Mouse (Mus musculus): Measurements from ENCODE around the gene Il18bp.
A peak's percentile ranks its signal among the peaks of the same experiment; 100 is the strongest.
"Not testable (repeated sequence)": the region's sequence is repeated elsewhere in the genome, so short reads cannot be mapped to it uniquely, and the experiment has no call there.

Gene Il18bp

DNA sequence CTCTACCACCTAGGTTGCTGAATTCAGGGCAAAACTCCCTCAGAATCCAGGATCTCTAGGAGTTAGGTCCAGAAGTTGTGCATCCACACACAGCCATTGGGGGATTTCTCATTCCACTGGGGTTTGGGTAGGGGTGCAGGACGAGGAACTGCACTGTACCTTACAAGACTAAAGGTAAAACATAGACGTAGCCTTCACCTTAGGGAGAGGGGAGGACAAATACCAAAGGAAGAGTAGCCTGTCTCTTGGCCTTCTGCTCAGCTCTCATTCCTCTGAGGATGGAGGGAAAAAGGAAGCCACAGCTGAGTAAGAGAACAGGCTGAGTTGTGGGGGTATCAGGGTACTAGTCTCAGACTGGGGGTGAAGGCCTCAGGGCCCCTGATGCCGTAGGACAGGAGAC is at the start of gene Il18bp:
Gene Il18bp (minus strand): TSS at position 101 of the 400 bp plus-strand sequence.
- no peak for DNase-seq (ENCODE audit: low read depth)

DNA sequence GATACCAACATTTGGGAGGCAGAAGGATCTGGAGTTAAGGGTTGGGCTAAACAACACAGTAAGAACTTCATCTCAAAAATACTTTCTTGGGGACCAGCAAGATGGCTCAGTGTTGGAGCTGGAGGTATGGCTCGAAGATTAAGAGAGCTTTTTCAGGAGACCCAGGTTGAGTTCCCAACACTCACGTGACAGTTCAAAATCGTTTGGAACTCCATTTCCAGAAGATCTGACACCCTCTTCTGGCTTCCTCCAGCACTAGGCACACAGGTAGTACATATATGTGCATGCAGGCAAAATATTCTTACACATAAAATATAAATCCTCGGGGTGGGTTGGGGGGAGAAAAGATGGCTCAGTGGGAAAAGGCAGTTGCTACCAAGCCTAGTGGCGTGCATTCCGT is 47.9 kb upstream of the Il18bp start:
- DNase-seq (ENCODE audit: low read depth): no peak

- DNase-seq (ENCODE audit: low read depth): peak; percentile 92
These were observed 46.8 kb upstream of the Il18bp start, which contains the start of the genes Rnf121, Xndc1 and Xntrpc for GRCm38 (mm10) chr7:102065046-102065891. TSS of gene Rnf121 (minus strand) at chr7:102065469. TSS of gene Xndc1 (plus strand) at chr7:102065511. TSS of gene Xntrpc (plus strand) at chr7:102065713.

- DNase-seq (ENCODE audit: low read depth): no peak
These were observed 46.2 kb upstream of the Il18bp start for GRCm38 (mm10) chr7:102064655-102065045.

GRCm38 (mm10) chr7:102063891-102064290 is 45.4 kb upstream of the Il18bp start:
- DNase-seq (ENCODE audit: low read depth): no peak

- no peak for DNase-seq (ENCODE audit: low read depth)
These were observed 43.7 kb upstream of the Il18bp start for GRCm38 (mm10) chr7:102062203-102062602.

DNA sequence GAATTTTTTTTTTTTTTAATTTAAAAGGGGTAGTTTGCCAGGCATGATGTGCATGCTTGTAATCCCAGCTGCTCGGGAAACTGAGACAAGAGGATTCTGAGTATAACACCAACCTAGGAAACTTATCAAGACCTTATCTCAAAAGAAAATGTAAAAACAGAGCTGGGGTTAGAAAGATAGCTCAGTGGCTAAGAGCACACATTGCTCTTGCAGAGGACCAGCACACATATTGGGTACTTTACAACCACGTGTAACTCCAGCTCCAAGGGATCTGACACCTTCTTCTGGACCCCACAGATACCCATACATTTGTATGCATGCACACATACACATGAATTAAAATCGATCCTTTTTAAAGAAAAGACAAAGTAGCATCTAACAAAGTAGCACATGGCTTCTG is 42.9 kb upstream of the Il18bp start:
- no peak for DNase-seq (ENCODE audit: low read depth)

DNA sequence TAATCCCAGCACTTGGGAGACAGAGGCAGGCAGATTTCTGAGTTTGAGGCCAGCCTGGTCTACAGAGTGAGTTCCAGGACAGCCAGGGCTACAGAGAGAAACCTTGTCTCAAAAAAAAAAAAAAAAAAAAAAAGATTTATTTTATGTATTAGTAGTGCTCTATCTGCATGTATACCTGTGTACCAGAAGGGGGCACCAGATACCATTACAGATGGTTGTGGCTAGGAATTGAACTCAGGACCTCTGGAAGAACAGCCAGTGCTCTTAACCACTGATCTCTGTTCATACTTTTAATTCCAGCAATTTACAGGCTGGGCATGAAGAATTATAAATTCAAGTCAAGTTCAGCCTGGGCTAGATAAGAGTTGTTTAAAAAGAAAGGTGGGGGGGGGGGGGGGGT is 30.0 kb upstream of the Il18bp start:
- peak; percentile 55 for DNase-seq (ENCODE audit: low read depth)

- DNase-seq (ENCODE audit: low read depth): no peak
These were observed 23.8 kb upstream of the Il18bp start for GRCm38 (mm10) chr7:102042314-102042713.

DNA sequence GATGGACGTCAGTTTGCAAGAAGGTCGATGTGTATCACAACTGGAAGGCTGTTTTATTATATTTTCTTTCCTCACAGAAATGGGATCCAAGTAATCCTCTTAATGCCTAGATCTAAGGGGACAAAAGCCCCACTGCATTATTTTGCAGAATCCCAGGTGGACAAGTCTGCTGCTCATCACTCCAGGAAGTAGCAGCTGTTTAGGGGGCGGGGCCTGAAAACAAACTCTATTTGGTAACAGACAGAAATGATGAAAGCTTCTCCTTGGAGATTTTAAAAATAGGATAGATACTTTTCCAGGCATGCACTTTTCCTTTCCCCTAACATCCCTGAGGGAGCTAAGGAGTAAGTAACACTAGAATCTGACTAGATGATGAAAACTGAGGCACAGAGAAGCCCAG is 18.8 kb upstream of the Il18bp start:
- no peak for DNase-seq (ENCODE audit: low read depth)

GRCm38 (mm10) chr7:102035534-102035933 is 17.0 kb upstream of the Il18bp start:
- DNase-seq (ENCODE audit: low read depth): no peak

DNA sequence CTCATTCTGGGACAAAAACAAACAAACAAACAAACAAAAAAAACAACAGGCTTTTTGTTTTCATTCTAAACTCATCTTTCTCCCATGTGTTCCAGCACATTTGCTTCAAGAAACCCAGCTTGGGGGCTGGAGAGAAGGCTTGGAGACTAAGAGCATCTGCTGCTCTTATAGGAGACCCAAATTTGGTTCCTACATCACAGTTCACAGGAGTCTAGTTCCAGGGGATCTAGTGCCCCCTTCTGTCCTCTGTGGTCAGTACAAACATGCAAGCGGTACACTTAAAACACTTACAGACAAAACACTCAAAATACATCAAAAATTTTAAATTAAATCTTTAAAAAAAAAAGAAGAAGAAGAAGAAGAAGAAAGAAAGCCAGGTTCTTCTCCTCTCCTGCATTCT is 16.4 kb upstream of the Il18bp start:
- no peak for DNase-seq (ENCODE audit: low read depth)

- DNase-seq (ENCODE audit: low read depth): no peak
These were observed 7.0 kb upstream of the Il18bp start for GRCm38 (mm10) chr7:102025187-102026119.

DNA sequence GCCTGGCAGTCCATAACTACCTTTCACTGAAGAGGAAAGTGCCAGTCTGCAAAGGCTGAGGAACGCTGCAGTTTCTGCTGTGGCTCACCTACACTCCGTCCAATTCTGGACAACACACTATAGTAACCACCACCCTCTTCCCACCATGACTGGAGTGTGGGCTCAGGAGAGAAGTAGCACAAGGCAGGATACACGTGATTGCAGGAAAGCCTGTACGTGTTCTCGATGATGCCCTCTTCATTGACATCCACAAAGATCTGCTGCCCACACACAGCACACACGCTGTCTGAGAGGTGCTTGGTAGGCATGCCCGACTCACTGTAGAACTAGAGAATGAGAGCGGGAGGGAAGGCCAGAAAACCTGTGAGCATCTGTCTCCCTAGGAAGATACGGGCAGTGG is 5.3 kb upstream of the Il18bp start:
- DNase-seq (ENCODE audit: low read depth): no peak

DNA sequence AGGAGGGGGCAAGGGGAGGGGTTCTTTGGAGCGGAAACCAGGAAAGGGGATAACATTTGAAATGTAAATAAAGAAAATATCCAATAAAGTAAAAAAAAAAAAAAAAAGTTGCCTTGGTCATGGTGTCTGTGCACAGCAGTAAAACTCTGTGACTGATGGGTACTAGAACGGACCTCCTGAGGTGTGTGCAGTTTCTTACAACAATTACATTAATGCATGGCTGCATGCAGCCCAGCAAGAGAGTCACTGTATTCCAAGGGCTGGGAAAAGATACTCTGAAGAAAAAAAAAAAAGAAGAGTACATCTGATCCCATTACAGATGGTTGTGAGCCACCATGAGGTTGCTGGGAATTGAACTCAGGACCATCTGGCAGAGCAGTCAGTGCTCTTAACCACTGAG is 2.4 kb upstream of the Il18bp start:
- not testable (repeated sequence) for DNase-seq (ENCODE audit: low read depth)

DNA sequence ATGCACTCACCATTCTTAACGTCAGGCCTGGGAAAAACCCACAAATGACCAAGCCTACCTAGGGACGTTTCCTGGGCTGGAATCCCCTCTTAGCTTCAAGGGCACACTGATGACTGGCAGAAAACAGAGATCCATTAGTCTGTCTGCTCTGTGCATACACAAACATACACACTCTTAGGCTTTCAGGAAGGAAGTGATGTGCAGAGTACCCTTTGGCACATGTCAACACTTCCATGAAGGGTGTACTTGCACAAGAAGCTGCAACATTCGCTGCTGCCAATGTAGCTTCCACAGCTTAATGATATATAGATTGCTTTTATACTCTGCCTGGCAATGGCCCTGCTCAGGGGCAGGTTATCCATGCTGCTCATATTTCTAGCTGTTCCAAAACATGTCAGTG is 872 bp upstream of the Il18bp start:
- no peak for DNase-seq (ENCODE audit: low read depth)

GRCm38 (mm10) chr7:102018034-102018433 is 456 bp downstream of the Il18bp start:
- DNase-seq (ENCODE audit: low read depth): no peak

DNA sequence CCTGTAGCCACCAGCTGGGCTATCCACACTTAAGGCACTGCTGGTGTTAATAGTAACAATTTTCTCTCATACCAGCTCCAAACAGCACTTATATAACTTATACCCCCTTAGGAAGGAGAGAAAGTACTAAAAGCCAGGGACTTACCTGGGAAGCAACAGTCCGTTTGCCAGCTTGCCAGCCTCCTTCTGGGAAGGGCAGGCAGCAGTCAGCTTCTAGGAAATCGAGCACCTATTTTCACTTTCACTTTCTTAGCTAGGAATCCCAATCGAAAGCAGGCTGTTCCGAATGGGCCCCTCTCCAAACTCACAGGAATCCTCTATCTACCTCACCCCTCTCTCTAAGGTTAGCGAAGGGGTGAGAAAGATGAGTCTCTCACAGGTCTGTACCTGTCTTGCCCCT is 1.0 kb downstream of the Il18bp start:
- peak; percentile 24 for DNase-seq (ENCODE audit: low read depth)

DNA sequence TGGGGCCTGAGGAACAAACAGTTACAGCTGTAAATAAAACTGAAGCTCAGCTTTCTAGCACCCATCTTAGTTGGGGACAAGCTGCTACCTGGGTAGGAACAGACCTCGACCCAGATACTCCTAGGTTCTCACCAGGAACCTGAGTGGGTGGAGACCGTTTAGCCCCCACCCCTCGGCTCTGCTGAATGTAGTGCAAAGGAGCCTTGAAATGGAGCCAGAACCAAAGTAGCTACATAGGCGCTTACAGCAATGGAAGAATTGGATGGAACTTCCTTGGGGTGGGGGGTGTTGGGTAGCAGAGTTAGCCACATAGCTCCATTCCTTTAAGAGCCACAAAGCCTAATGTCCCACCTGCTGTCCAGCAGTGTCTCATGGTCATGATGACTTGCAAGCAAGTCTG is 1.6 kb downstream of the Il18bp start:
- DNase-seq (ENCODE audit: low read depth): no peak

- no peak for DNase-seq (ENCODE audit: low read depth)
These were observed 3.5 kb downstream of the Il18bp start for GRCm38 (mm10) chr7:102014995-102015394.

GRCm38 (mm10) chr7:102013416-102013815 is 5.1 kb downstream of the Il18bp start:
- no peak for DNase-seq (ENCODE audit: low read depth)

GRCm38 (mm10) chr7:102011855-102012254 is 6.6 kb downstream of the Il18bp start:
- DNase-seq (ENCODE audit: low read depth): no peak

GRCm38 (mm10) chr7:102006520-102006919 is 12.0 kb downstream of the Il18bp start:
- no peak for DNase-seq (ENCODE audit: low read depth)

Measured in naive thymus-derived CD4-positive, alpha-beta T cell, adult 2 months (primary cell).